Mouse (Mus musculus) splenic B cell, adult 2 months (primary cell): ENCODE measurements around the gene Hist1h2bg.
"Not testable (repeated sequence)": the region's sequence is repeated elsewhere in the genome, so short reads cannot be mapped to it uniquely, and the experiment has no call there.

Source experiments
- DNase-seq: peaks from one replicate; pipeline ENCODE4 v3.0.0-alpha.2; 2011; ENCODE audit warnings: low read depth, low spot score
- H3K27me3 ChIP-seq: 2 replicates; pipeline ENCODE4 v1.6.1; 2012; ENCODE audit warnings: mild to moderate bottlenecking, low read length, moderate library complexity, mixed read lengths; ENCODE audit not compliant: control insufficient read depth, poor library complexity, insufficient read depth, severe bottlenecking
- H3K36me3 ChIP-seq: 2 replicates; pipeline ENCODE4 v1.6.1; 2012; ENCODE audit warnings: mild to moderate bottlenecking, low read length, moderate library complexity, mixed read lengths; ENCODE audit not compliant: control insufficient read depth, poor library complexity, insufficient read depth, severe bottlenecking

Hist1h2bg gene

GRCm38 (mm10) chr13:23571022-23571503 lies at the start of gene Hist1h2bg, which contains the start of gene Hist1h2ae:
Hist1h2bg (plus strand) TSS chr13:23571396.
Hist1h2ae (minus strand) TSS chr13:23571220.
- DNase-seq = peak; percentile 95
- Histone ChIP-seq H3K36me3 (no peaks in the 10 kb centered on the region), H3K27me3 (no peaks in the 10 kb centered on the region)

GRCm38 (mm10) chr13:23521703-23522102 lies 49.5 kb upstream of the Hist1h2bg start:
- no peaks in the 10 kb centered on the region for H3K27me3 ChIP-seq
- DNase-seq = peak; percentile 83
- no peaks in the 10 kb centered on the region for H3K36me3 ChIP-seq

GRCm38 (mm10) chr13:23523976-23524375 lies 47.2 kb upstream of the Hist1h2bg start:
- DNase-seq = no peak
- no peaks in the 10 kb centered on the region for H3K36me3 ChIP-seq
- H3K27me3 ChIP-seq = no peaks in the 10 kb centered on the region

GRCm38 (mm10) chr13:23524654-23525053 lies 46.5 kb upstream of the Hist1h2bg start:
- DNase-seq = peak; percentile 88
- Histone ChIP-seq H3K36me3 (no peaks in the 10 kb centered on the region), H3K27me3 (no peaks in the 10 kb centered on the region)

GRCm38 (mm10) chr13:23525901-23526300 lies 45.3 kb upstream of the Hist1h2bg start:
- no peaks in the 10 kb centered on the region for H3K36me3 ChIP-seq
- no peak for DNase-seq
- H3K27me3 ChIP-seq = no peaks in the 10 kb centered on the region

- Histone ChIP-seq H3K27me3 (no peaks in the 10 kb centered on the region), H3K36me3 (no peaks in the 10 kb centered on the region)
- peak; percentile 95 for DNase-seq
These were observed 44.9 kb upstream of the Hist1h2bg start for GRCm38 (mm10) chr13:23526312-23526711.

GRCm38 (mm10) chr13:23529005-23529404 lies 42.2 kb upstream of the Hist1h2bg start:
- no peak for DNase-seq
- Histone ChIP-seq H3K36me3 (no peaks in the 10 kb centered on the region), H3K27me3 (no peaks in the 10 kb centered on the region)

- DNase-seq = no peak
- no peaks in the 10 kb centered on the region for H3K27me3 ChIP-seq
- H3K36me3 ChIP-seq = no peaks in the 10 kb centered on the region
These were observed 41.6 kb upstream of the Hist1h2bg start for GRCm38 (mm10) chr13:23529480-23530165.

- Histone ChIP-seq H3K36me3 (no peaks in the 10 kb centered on the region), H3K27me3 (no peaks in the 10 kb centered on the region)
- DNase-seq = peak; percentile 84
These were observed 40.9 kb upstream of the Hist1h2bg start for GRCm38 (mm10) chr13:23530181-23530900.

- peak; percentile 97 for DNase-seq
- Histone ChIP-seq H3K36me3 (no peaks in the 10 kb centered on the region), H3K27me3 (no peaks in the 10 kb centered on the region)
These were observed 40.0 kb upstream of the Hist1h2bg start, which contains the start of gene Hist1h4h for GRCm38 (mm10) chr13:23530901-23531875. Hist1h4h (plus strand) TSS chr13:23531050.

GRCm38 (mm10) chr13:23532262-23533075 lies 38.7 kb upstream of the Hist1h2bg start:
- Histone ChIP-seq H3K36me3 (no peaks in the 10 kb centered on the region), H3K27me3 (no peaks in the 10 kb centered on the region)
- no peak for DNase-seq

- not testable (repeated sequence) for H3K36me3 ChIP-seq, H3K27me3 ChIP-seq
- DNase-seq = peak; percentile 83
These were observed 37.4 kb upstream of the Hist1h2bg start, which contains the start of gene Hist1h2af for GRCm38 (mm10) chr13:23533560-23534367. Hist1h2af (plus strand) TSS chr13:23533906.
